24 mouse cellular contexts compared by ENCODE assay signal in the genomic region with DNA sequence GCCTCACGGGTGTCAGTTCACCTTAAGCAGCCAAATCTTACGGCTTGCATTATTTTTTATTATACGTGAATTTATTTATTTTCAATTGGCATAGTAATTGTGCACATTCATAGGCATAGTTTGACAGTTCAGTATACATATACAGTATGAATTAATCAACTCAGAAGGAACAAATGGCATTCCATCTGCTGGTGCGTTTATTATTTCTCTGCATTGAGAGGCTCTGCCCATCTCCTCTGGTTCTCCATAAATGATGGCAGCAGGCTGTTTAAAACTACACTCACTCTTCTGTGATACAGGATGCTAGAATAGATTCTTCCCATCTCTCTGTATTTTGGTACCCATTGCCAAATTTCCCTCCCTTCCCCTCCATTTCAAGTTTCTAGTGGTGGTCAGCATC. TPM values are rescaled to one million over a fixed set of nuclear protein-coding genes. Genes with fewer than 3 reads are reported as not detected.
A peak's percentile ranks its signal among the peaks of the same experiment; 100 is the strongest.
DNase-seq lines count a peak whose midpoint lies in the region; ATAC-seq and TF ChIP-seq lines count a peak whose summit lies in the region.
"Had no signal": no experiment of that assay in that cellular context is flagged by ENCODE, and none has a peak within 500 bp of the region (broad histone marks: within the 10 kb centered on the region; RNA-seq: fewer than 3 reads in every experiment).

No protein-coding gene starts in this region.

- WGBS in forebrain, embryonic 13.5 days, result 85% methylated on average over 4 of the region's 4 CpGs
- 71% methylated on average over 4 of the region's 4 CpGs for whole genome bisulfite sequencing in forebrain, embryonic 15.5 days
- WGBS in forebrain, embryonic 14.5 days, result 82% methylated on average over 4 of the region's 4 CpGs
- WGBS in forebrain, postnatal 0 days, result 63% methylated on average over 4 of the region's 4 CpGs
- WGBS in forebrain, embryonic 16.5 days, result 67% methylated on average over 4 of the region's 4 CpGs
- WGBS in forebrain, embryonic 11.5 days, result 97% methylated on average over 4 of the region's 4 CpGs

- TF ChIP-seq POLR2A in brain, embryonic 14.5 days (IDR thresholded peaks at IDR 0.05; ENCODE audit: borderline replicate concordance, extremely low read depth, insufficient read depth, insufficient read length, poor library complexity, severe bottlenecking), result no peak

- ATAC-seq in forebrain, embryonic 13.5 days, result peak; percentile 58; the same call in 1 of the 2 replicates
- no peak; the same call in 1 of the 2 replicates for ATAC-seq in forebrain, embryonic 15.5 days (replicated peaks)
- ATAC-seq in forebrain, embryonic 14.5 days, result no peak; the same call in 1 of the 2 replicates
- no peak for ATAC-seq in forebrain, postnatal 0 days
- ATAC-seq in forebrain, embryonic 16.5 days, result peak; percentile 49
- ATAC-seq in forebrain, embryonic 11.5 days (replicated peaks; ENCODE audit: low FRiP score), result no peak
- ATAC-seq: activated CD4-positive, CD25-positive, alpha-beta regulatory T cell, adult 4 months; CD4-positive, CD25-positive, alpha-beta regulatory T cell, adult 4 months; Patski had no signal

- no peak overlapping the region for H3K9ac ChIP-seq in forebrain, embryonic 13.5 days
- no peak overlapping the region for H3K9ac ChIP-seq in forebrain, embryonic 15.5 days (replicated peaks)
- H3K9ac ChIP-seq in forebrain, embryonic 14.5 days (ENCODE audit: low read length), result no peak overlapping the region
- H3K9ac ChIP-seq in forebrain, postnatal 0 days, result no peak overlapping the region
- no peak overlapping the region for H3K9ac ChIP-seq in forebrain, embryonic 16.5 days (replicated peaks; ENCODE audit: low read depth, low read length)
- no peak overlapping the region for H3K9ac ChIP-seq in forebrain, embryonic 11.5 days (ENCODE audit: low read length)

- H3K27me3 ChIP-seq in forebrain, embryonic 13.5 days, result no peaks in the 10 kb centered on the region
- H3K27me3 ChIP-seq in forebrain, embryonic 15.5 days, result no peaks in the 10 kb centered on the region
- no peaks in the 10 kb centered on the region for H3K27me3 ChIP-seq in forebrain, embryonic 14.5 days (replicated peaks; ENCODE audit: control insufficient read depth, insufficient read depth, low read length)
- no peaks in the 10 kb centered on the region for H3K27me3 ChIP-seq in forebrain, postnatal 0 days (ENCODE audit: insufficient read depth, low read length)
- no peaks in the 10 kb centered on the region for H3K27me3 ChIP-seq in forebrain, embryonic 16.5 days (replicated peaks; ENCODE audit: control insufficient read depth, insufficient read depth, low read length)
- H3K27me3 ChIP-seq in forebrain, embryonic 11.5 days (ENCODE audit: control insufficient read depth, insufficient read depth, low read length), result no peaks in the 10 kb centered on the region
- H3K27me3 ChIP-seq: CH12.LX, Patski had no signal

- H3K27ac ChIP-seq in forebrain, embryonic 13.5 days, result no peak overlapping the region
- H3K27ac ChIP-seq in forebrain, embryonic 15.5 days (replicated peaks), result no peak overlapping the region
- H3K27ac ChIP-seq in forebrain, embryonic 14.5 days (ENCODE audit: low read depth, low read length), result no peak overlapping the region
- H3K27ac ChIP-seq in forebrain, postnatal 0 days (ENCODE audit: low read depth, low read length), result no peak overlapping the region
- no peak overlapping the region for H3K27ac ChIP-seq in forebrain, embryonic 16.5 days (ENCODE audit: low read length)
- no peak overlapping the region for H3K27ac ChIP-seq in forebrain, embryonic 11.5 days (ENCODE audit: low read depth, low read length)

- no peaks in the 10 kb centered on the region for H3K4me1 ChIP-seq in forebrain, embryonic 13.5 days
- peaks cover 8% of the 10 kb centered on the region; the same call in 1 of the 2 replicates for H3K4me1 ChIP-seq in forebrain, embryonic 15.5 days
- H3K4me1 ChIP-seq in forebrain, embryonic 14.5 days (ENCODE audit: control insufficient read depth, insufficient read depth, low read length), result no peaks in the 10 kb centered on the region
- no peaks in the 10 kb centered on the region for H3K4me1 ChIP-seq in forebrain, postnatal 0 days (ENCODE audit: insufficient read depth)
- no peaks in the 10 kb centered on the region for H3K4me1 ChIP-seq in forebrain, embryonic 16.5 days (replicated peaks; ENCODE audit: control insufficient read depth, insufficient read depth, low read length)
- H3K4me1 ChIP-seq in forebrain, embryonic 11.5 days (replicated peaks; ENCODE audit: control insufficient read depth, insufficient read depth, low read length), result no peaks in the 10 kb centered on the region

- H3K36me3 ChIP-seq in forebrain, embryonic 13.5 days (ENCODE audit: poor library complexity, severe bottlenecking), result 0 out of 2 replicates have a peak, but pooled peaks cover 2% of the 10 kb centered on the region
- H3K36me3 ChIP-seq in forebrain, embryonic 15.5 days, result no peaks in the 10 kb centered on the region
- H3K36me3 ChIP-seq in forebrain, embryonic 14.5 days (ENCODE audit: control insufficient read depth, insufficient read depth, low read length), result no peaks in the 10 kb centered on the region
- H3K36me3 ChIP-seq in forebrain, postnatal 0 days (ENCODE audit: insufficient read depth), result no peaks in the 10 kb centered on the region
- H3K36me3 ChIP-seq in forebrain, embryonic 16.5 days (ENCODE audit: control insufficient read depth, insufficient read depth), result no peaks in the 10 kb centered on the region
- no peaks in the 10 kb centered on the region for H3K36me3 ChIP-seq in forebrain, embryonic 11.5 days (ENCODE audit: control insufficient read depth, insufficient read depth, low read length)
- H3K36me3 ChIP-seq: G1E had no signal

- H3K4me3 ChIP-seq in forebrain, embryonic 13.5 days, result no peak overlapping the region
- no peak overlapping the region for H3K4me3 ChIP-seq in forebrain, embryonic 15.5 days
- H3K4me3 ChIP-seq in forebrain, embryonic 14.5 days (ENCODE audit: low read depth, low read length), result no peak overlapping the region
- no peak overlapping the region for H3K4me3 ChIP-seq in forebrain, postnatal 0 days (ENCODE audit: low read depth, low read length)
- no peak overlapping the region for H3K4me3 ChIP-seq in forebrain, embryonic 16.5 days (replicated peaks; ENCODE audit: low read length)
- H3K4me3 ChIP-seq in forebrain, embryonic 11.5 days (ENCODE audit: low read depth, low read length), result no peak overlapping the region

- peaks cover 3% of the 10 kb centered on the region; the same call in 1 of the 2 replicates for H3K9me3 ChIP-seq in forebrain, embryonic 13.5 days (replicated peaks)
- H3K9me3 ChIP-seq in forebrain, embryonic 15.5 days, result no peaks in the 10 kb centered on the region
- no peaks in the 10 kb centered on the region for H3K9me3 ChIP-seq in forebrain, embryonic 14.5 days (replicated peaks; ENCODE audit: control insufficient read depth, low read length)
- H3K9me3 ChIP-seq in forebrain, postnatal 0 days (ENCODE audit: low read length), result no peaks in the 10 kb centered on the region
- peaks cover 2% of the 10 kb centered on the region for H3K9me3 ChIP-seq in forebrain, embryonic 16.5 days (ENCODE audit: control insufficient read depth, low read length)
- peaks cover 2% of the 10 kb centered on the region; the same call in 1 of the 2 replicates for H3K9me3 ChIP-seq in forebrain, embryonic 11.5 days (ENCODE audit: control insufficient read depth, low read length)

- peak; percentile 66 for DNase-seq in forebrain, embryonic 14.5 days (ENCODE audit: low spot score)
- DNase-seq in forebrain, postnatal 0 days, result no peak
- no peak for DNase-seq in forebrain, embryonic 11.5 days (ENCODE audit: low spot score)
- DNase-seq in brain, embryonic 14.5 days (ENCODE audit: low read depth), result peak; percentile 63
- no peak for DNase-seq in right cerebral cortex, postnatal 4 days
- DNase-seq: adrenal gland, adult 2 months; adrenal gland, adult 8-10 months; adrenal gland, postnatal 10 days; adrenal gland, postnatal 14 days; adrenal gland, postnatal 25 days; adrenal gland, postnatal 36 days; B cell, adult 2 months; cerebellum, adult 11 months; cerebellum, adult 11-12 months; cerebellum, adult 18-20 months had no signal

- TF ChIP-seq CTCF in forebrain, postnatal 0 days (IDR thresholded peaks at IDR 0.05; ENCODE audit: low read depth), result no peak
- TF ChIP-seq CTCF in brain, embryonic 14.5 days (IDR thresholded peaks at IDR 0.05; ENCODE audit: borderline replicate concordance, extremely low read depth, insufficient read depth, insufficient read length), result no peak

- no peak overlapping the region for H3K4me2 ChIP-seq in forebrain, embryonic 13.5 days
- H3K4me2 ChIP-seq in forebrain, embryonic 15.5 days (replicated peaks), result no peak overlapping the region
- no peak overlapping the region for H3K4me2 ChIP-seq in forebrain, embryonic 14.5 days (ENCODE audit: low read length)
- H3K4me2 ChIP-seq in forebrain, postnatal 0 days (ENCODE audit: low read depth), result no peak overlapping the region
- no peak overlapping the region for H3K4me2 ChIP-seq in forebrain, embryonic 16.5 days (ENCODE audit: low read length)
- H3K4me2 ChIP-seq in forebrain, embryonic 11.5 days (ENCODE audit: low read depth, low read length, severe bottlenecking), result no peak overlapping the region

RNA-seq across cellular contexts. Expression of gene Gpc6, which starts 16.7 kb away (rescaled TPM):
- polyA plus RNA-seq in forebrain, embryonic 13.5 days (2015; fragmentation: Nextera tagmentation; extraction: Ambion mirVana), result 20.0 and 24.9 TPM in 2 replicates
- 18.3 TPM in 2 replicates for polyA plus RNA-seq in forebrain, embryonic 15.5 days (2015; fragmentation: Nextera tagmentation; extraction: Ambion mirVana)
- polyA plus RNA-seq in forebrain, embryonic 14.5 days (2014; fragmentation: Nextera tagmentation; extraction: Ambion mirVana), result 9.0 and 12.1 TPM in 2 replicates
- 12.5 and 20.8 TPM in 2 replicates for total RNA-seq in forebrain, postnatal 0 days (2014; rRNA removed)
- polyA plus RNA-seq in forebrain, postnatal 0 days (2015; fragmentation: Nextera tagmentation; extraction: Ambion mirVana), result 7.4 and 10.9 TPM in 2 replicates
- polyA plus RNA-seq in forebrain, embryonic 16.5 days (2015; fragmentation: Nextera tagmentation; extraction: Ambion mirVana), result 17.2 and 18.2 TPM in 2 replicates
- 36.5 and 36.7 TPM in 2 replicates for polyA plus RNA-seq in forebrain, embryonic 11.5 days (2014; fragmentation: Nextera tagmentation; extraction: Ambion mirVana)
- 6.5 and 10.7 TPM in 2 replicates for polyA plus RNA-seq in brain, embryonic 14.5 days (2012; rRNA removed)
- total RNA-seq: CH12.LX, MEL had no signal
- polyA plus RNA-seq: activated CD4-positive, CD25-positive, alpha-beta regulatory T cell, adult 4 months; G1E had no signal

Comparison
In these comparisons a context has a peak if more than half of its experiments do, and no peak if none do; other contexts are left out.
1. ATAC-seq: peak in forebrain, embryonic 13.5 days (single experiment) and forebrain, embryonic 16.5 days (single experiment); none in forebrain, embryonic 15.5 days (single experiment), forebrain, embryonic 14.5 days (single experiment), forebrain, postnatal 0 days (single experiment) and forebrain, embryonic 11.5 days (single experiment).
2. DNase-seq: peak in forebrain, embryonic 14.5 days (single experiment) and brain, embryonic 14.5 days (single experiment); none in forebrain, postnatal 0 days (single experiment), forebrain, embryonic 11.5 days (single experiment) and right cerebral cortex, postnatal 4 days (single experiment).